Mouse (Mus musculus) kidney, embryonic 15.5 days (tissue): Measurements from ENCODE around the gene Fanca. TPM values are rescaled to one million over a fixed set of nuclear protein-coding genes. Genes with fewer than 3 reads are reported as not detected.
A peak's percentile ranks its signal among the peaks of the same experiment; 100 is the strongest.
"Not testable (repeated sequence)": the region's sequence is repeated elsewhere in the genome, so short reads cannot be mapped to it uniquely, and the experiment has no call there.

Experiments used
- ATAC-seq: fragments of 200-750 bp; cut with Nextera tagmentation; replicated peaks from 2 replicates; pipeline ENCODE4 v1.8.0; 2017; ENCODE audit warnings: moderate TSS enrichment; ENCODE audit not compliant: low FRiP score
- H3K27ac ChIP-seq: fragments of 300-500 bp; sonication (generic); 2 replicates; pipeline ENCODE4 v1.5.1; 2015; ENCODE audit warnings: mild to moderate bottlenecking, inconsistent platforms
- H3K27me3 ChIP-seq: fragments of 300-500 bp; sonication (generic); 2 replicates; pipeline ENCODE4 v1.6.1; 2015; ENCODE audit warnings: inconsistent platforms
- H3K36me3 ChIP-seq: fragments of 300-500 bp; sonication (generic); 2 replicates; pipeline ENCODE4 v1.6.1; 2015; ENCODE audit warnings: inconsistent platforms
- H3K4me1 ChIP-seq: fragments of 300-500 bp; sonication (generic); 2 replicates; pipeline ENCODE4 v1.6.1; 2015; ENCODE audit warnings: inconsistent platforms
- H3K4me2 ChIP-seq: fragments of 300-500 bp; sonication (generic); 2 replicates; pipeline ENCODE4 v1.6.1; 2015; ENCODE audit warnings: moderate library complexity, mild to moderate bottlenecking, inconsistent platforms
- H3K4me3 ChIP-seq: fragments of 300-500 bp; sonication (generic); replicated peaks from 2 replicates; pipeline ENCODE4 v1.5.1; 2015; ENCODE audit warnings: mild to moderate bottlenecking, inconsistent platforms
- H3K9ac ChIP-seq: fragments of 300-500 bp; sonication (generic); 2 replicates; pipeline ENCODE4 v1.6.1; 2015; ENCODE audit warnings: mild to moderate bottlenecking, inconsistent platforms
- H3K9me3 ChIP-seq: fragments of 300-500 bp; sonication (generic); replicated peaks from 2 replicates; pipeline ENCODE4 v1.6.1; 2016; ENCODE audit warnings: inconsistent platforms
- WGBS: fragments of 180-500 bp; shearing (Covaris S2); methylation state at CpG from one replicate; pipeline ENCODE4 v1.1.7; 2015; ENCODE audit warnings: mixed read lengths; 5-methylcytosine and 5-hydroxymethylcytosine counted together
- polyA plus RNA-seq: library from polyadenylated mRNA; unstranded; fragments of >200 nt; fragmentation: Nextera tagmentation; extraction: Ambion mirVana; gene quantifications from 2 replicates; pipeline ENCODE4 v1.2.1, GENCODE M21; 2015

The Fanca gene
- polyA plus RNA-seq, 1 experiment from 2014 or later, result 45.2 TPM

GRCm38 (mm10) chr8:123257593-123257992, 60.8 kb downstream of the Fanca start:
- not testable (repeated sequence) for H3K4me3 ChIP-seq, H3K9me3 ChIP-seq, ATAC-seq, H3K9ac ChIP-seq, H3K27me3 ChIP-seq, H3K27ac ChIP-seq, H3K4me2 ChIP-seq
- WGBS, result 91% methylated on average over 8 of the region's 8 CpGs
- peaks cover 62% of the 10 kb centered on the region for H3K36me3 ChIP-seq
- peaks cover 25% of the 10 kb centered on the region for H3K4me1 ChIP-seq

DNA sequence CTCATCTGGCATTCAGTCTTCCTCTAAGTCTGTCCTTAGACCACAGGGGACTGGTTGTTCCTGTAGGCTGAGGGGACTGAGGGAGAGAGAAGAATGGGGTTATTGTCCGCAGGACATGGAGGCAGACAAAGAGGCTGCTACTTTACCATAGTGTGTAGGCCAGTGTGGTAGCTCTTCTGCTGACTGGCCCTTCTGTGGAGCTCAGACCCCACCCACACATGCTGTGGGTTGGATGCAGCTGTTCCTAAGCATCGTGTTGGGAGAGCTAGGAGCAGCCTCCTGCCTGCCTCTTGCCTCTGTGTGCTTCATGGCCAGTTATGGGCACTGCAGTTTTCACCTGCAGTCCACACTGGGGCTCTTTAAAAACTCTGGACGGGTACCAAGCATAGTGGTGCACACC, 61.3 kb downstream of the Fanca start:
- no peak for ATAC-seq
- Histone ChIP-seq H3K4me2 (no peak overlapping the region), H3K9ac (no peak overlapping the region), H3K36me3 (peaks cover 60% of the 10 kb centered on the region), H3K9me3 (no peaks in the 10 kb centered on the region), H3K4me3 (no peak overlapping the region), H3K27me3 (no peaks in the 10 kb centered on the region), H3K27ac (no peak overlapping the region), H3K4me1 (peaks cover 27% of the 10 kb centered on the region)
- 87% methylated on average over 3 of the region's 3 CpGs for WGBS

- H3K4me1 ChIP-seq, result peaks cover 27% of the 10 kb centered on the region
- H3K9me3 ChIP-seq, result no peaks in the 10 kb centered on the region
- H3K36me3 ChIP-seq, result peaks cover 63% of the 10 kb centered on the region
- whole genome bisulfite sequencing, result 65% methylated on average over 6 of the region's 6 CpGs
- H3K27me3 ChIP-seq, result no peaks in the 10 kb centered on the region
- H3K9ac ChIP-seq, result peak overlapping the region; percentile 100
- H3K4me3 ChIP-seq, result peak overlapping the region; percentile 98
- no peak for ATAC-seq
- peak overlapping the region; percentile 91 for H3K4me2 ChIP-seq
- H3K27ac ChIP-seq, result no peak overlapping the region
These were observed 63.2 kb downstream of the Fanca start for GRCm38 (mm10) chr8:123255170-123255569.

- H3K27me3 ChIP-seq, result no peaks in the 10 kb centered on the region
- no peaks in the 10 kb centered on the region for H3K9me3 ChIP-seq
- H3K4me1 ChIP-seq, result peaks cover 27% of the 10 kb centered on the region
- WGBS, result under 1% methylated on average over 98 of the region's 99 CpGs
- peak; percentile 96 for ATAC-seq
- peaks cover 63% of the 10 kb centered on the region for H3K36me3 ChIP-seq
- H3K4me2 ChIP-seq, result peak within 1 kb of the TSS; percentile 91
- H3K9ac ChIP-seq, result peak within 1 kb of the TSS; percentile 100
- peak within 1 kb of the TSS; percentile 90 for H3K27ac ChIP-seq
- H3K4me3 ChIP-seq, result peak within 1 kb of the TSS; percentile 98
These were observed 64.1 kb downstream of the Fanca start, which contains the start of the genes Zfp276 and Vps9d1 for GRCm38 (mm10) chr8:123254099-123254885. Gene Zfp276, plus strand, starts transcription at chr8:123254195. Gene Vps9d1, minus strand, starts transcription at chr8:123254348.

DNA sequence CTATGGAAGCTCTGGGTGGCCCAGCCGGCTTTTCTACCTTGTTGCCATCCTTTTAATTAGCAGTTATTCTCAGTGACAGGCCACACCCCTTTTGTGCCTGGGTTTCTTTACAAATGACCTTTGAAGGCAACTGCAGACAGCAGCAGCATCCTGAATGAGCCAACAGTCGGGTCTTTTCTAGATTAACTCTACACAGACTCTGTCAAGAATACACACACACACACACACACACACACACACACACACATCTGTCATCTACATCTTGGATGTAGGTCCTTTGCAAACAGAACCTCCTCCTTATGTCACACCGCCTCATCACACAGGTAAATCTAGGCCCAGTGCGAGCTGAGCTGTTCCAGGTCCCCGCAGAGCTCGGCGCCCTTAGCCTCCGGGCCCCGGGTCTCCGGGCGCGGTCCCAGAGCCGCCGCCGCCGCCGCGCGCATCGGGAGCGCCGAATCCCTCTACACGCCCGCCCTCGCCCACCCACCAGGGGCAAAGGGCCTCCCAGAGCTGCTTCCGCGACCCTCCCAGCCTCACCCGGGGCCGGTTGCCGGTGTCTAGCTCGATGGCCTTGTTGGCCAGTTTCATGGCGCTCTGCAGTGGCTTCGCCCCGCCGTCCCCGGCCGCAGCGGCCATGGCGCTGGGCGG, 64.8 kb downstream of the Fanca start:
- no peaks in the 10 kb centered on the region for H3K27me3 ChIP-seq
- ATAC-seq, result no peak; the same call in 1 of the 2 replicates
- peak overlapping the region; percentile 100 for H3K9ac ChIP-seq
- peaks cover 63% of the 10 kb centered on the region for H3K36me3 ChIP-seq
- H3K4me2 ChIP-seq, result peak overlapping the region; percentile 91
- peak overlapping the region; percentile 98 for H3K4me3 ChIP-seq
- no peaks in the 10 kb centered on the region for H3K9me3 ChIP-seq
- H3K4me1 ChIP-seq, result peaks cover 27% of the 10 kb centered on the region
- H3K27ac ChIP-seq, result peak overlapping the region; percentile 90
- WGBS, result under 1% methylated on average over 39 of the region's 40 CpGs

GRCm38 (mm10) chr8:123252925-123253324, 65.5 kb downstream of the Fanca start:
- peak overlapping the region; percentile 91 for H3K4me2 ChIP-seq
- H3K9me3 ChIP-seq, result no peaks in the 10 kb centered on the region
- WGBS, result 39% methylated on average over 4 of the region's 4 CpGs
- peak overlapping the region; percentile 98 for H3K4me3 ChIP-seq
- ATAC-seq, result no peak
- no peak overlapping the region for H3K27ac ChIP-seq
- peaks cover 63% of the 10 kb centered on the region for H3K36me3 ChIP-seq
- H3K9ac ChIP-seq, result peak overlapping the region; percentile 100
- no peaks in the 10 kb centered on the region for H3K27me3 ChIP-seq
- peaks cover 27% of the 10 kb centered on the region for H3K4me1 ChIP-seq

- Histone ChIP-seq H3K27ac (no peak overlapping the region), H3K27me3 (no peaks in the 10 kb centered on the region), H3K4me2 (no peak overlapping the region), H3K4me3 (no peak overlapping the region), H3K4me1 (peaks cover 23% of the 10 kb centered on the region), H3K9ac (no peak overlapping the region), H3K9me3 (no peaks in the 10 kb centered on the region), H3K36me3 (peaks cover 63% of the 10 kb centered on the region)
- WGBS, result 94% methylated on average over 5 of the region's 5 CpGs
- no peak for ATAC-seq
These were observed 67.4 kb downstream of the Fanca start for GRCm38 (mm10) chr8:123250940-123251339.

GRCm38 (mm10) chr8:123248596-123248995, 69.8 kb downstream of the Fanca start:
- Histone ChIP-seq H3K36me3 (peaks cover 84% of the 10 kb centered on the region), H3K9ac (no peak overlapping the region), H3K4me1 (peaks cover 11% of the 10 kb centered on the region), H3K9me3 (no peaks in the 10 kb centered on the region), H3K27ac (no peak overlapping the region), H3K4me2 (no peak overlapping the region), H3K4me3 (no peak overlapping the region), H3K27me3 (no peaks in the 10 kb centered on the region)
- no peak for ATAC-seq
- WGBS, result 92% methylated on average over 8 of the region's 8 CpGs

DNA sequence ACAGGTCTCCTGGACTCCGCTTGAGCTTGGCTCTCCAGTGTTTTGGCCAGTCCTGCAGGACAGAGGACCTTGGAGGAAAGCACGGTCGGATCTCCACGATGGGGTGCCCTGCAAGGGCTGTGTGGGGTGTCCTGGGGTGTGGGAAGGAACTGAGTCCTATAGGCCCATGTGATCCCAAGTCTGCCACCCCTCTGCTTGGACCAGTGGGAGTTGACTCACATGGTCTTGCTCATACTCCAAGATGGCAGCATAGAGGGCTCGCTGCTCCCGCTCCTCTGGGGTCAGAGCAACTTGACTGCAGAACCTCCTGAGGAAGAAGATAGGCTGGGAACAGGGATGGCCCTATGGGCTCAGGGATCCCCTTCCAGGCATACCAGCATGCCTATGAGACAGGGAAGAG, 70.6 kb downstream of the Fanca start:
- Histone ChIP-seq H3K9me3 (no peaks in the 10 kb centered on the region), H3K9ac (no peak overlapping the region), H3K4me1 (peaks cover 3% of the 10 kb centered on the region), H3K4me2 (no peak overlapping the region), H3K4me3 (no peak overlapping the region), H3K36me3 (peaks cover 91% of the 10 kb centered on the region), H3K27me3 (no peaks in the 10 kb centered on the region), H3K27ac (no peak overlapping the region)
- no peak for ATAC-seq
- 92% methylated on average over 6 of the region's 6 CpGs for WGBS

- no peaks in the 10 kb centered on the region for H3K9me3 ChIP-seq
- no peak overlapping the region for H3K27ac ChIP-seq
- 90% methylated on average over 12 of the region's 12 CpGs for WGBS
- no peak overlapping the region for H3K4me2 ChIP-seq
- no peak overlapping the region for H3K4me3 ChIP-seq
- peaks cover 86% of the 10 kb centered on the region for H3K36me3 ChIP-seq
- no peak overlapping the region for H3K9ac ChIP-seq
- H3K27me3 ChIP-seq, result no peaks in the 10 kb centered on the region
- H3K4me1 ChIP-seq, result no peaks in the 10 kb centered on the region
- ATAC-seq, result no peak
These were observed 72.8 kb downstream of the Fanca start for GRCm38 (mm10) chr8:123245543-123245942.

- H3K9me3 ChIP-seq, result no peaks in the 10 kb centered on the region
- no peak overlapping the region for H3K4me3 ChIP-seq
- H3K36me3 ChIP-seq, result peaks cover 74% of the 10 kb centered on the region
- no peak for ATAC-seq
- no peaks in the 10 kb centered on the region for H3K27me3 ChIP-seq
- no peak overlapping the region for H3K9ac ChIP-seq
- H3K4me2 ChIP-seq, result no peak overlapping the region
- no peak overlapping the region for H3K27ac ChIP-seq
- 91% methylated on average over 4 of the region's 4 CpGs for WGBS
- H3K4me1 ChIP-seq, result no peaks in the 10 kb centered on the region
These were observed 74.0 kb downstream of the Fanca start for GRCm38 (mm10) chr8:123244382-123244781.

- H3K27ac ChIP-seq, result no peak overlapping the region
- 68% methylated on average over 11 of the region's 11 CpGs for WGBS
- no peak overlapping the region for H3K4me3 ChIP-seq
- ATAC-seq, result peak; percentile 24
- H3K4me1 ChIP-seq, result no peaks in the 10 kb centered on the region
- no peaks in the 10 kb centered on the region for H3K9me3 ChIP-seq
- H3K9ac ChIP-seq, result no peak overlapping the region
- H3K36me3 ChIP-seq, result peaks cover 61% of the 10 kb centered on the region
- H3K27me3 ChIP-seq, result no peaks in the 10 kb centered on the region
- H3K4me2 ChIP-seq, result no peak overlapping the region
These were observed 75.3 kb downstream of the Fanca start for GRCm38 (mm10) chr8:123243053-123243452.
